Mouse (Mus musculus): Measurements from ENCODE around the gene Lgals2.

- TF ChIP-seq POLR2A (IDR thresholded peaks at IDR 0.05; ENCODE audit: control insufficient read depth, extremely low read depth, insufficient read depth, low read length, poor library complexity) (no peak), CTCF (IDR thresholded peaks at IDR 0.05; ENCODE audit: borderline replicate concordance, control insufficient read depth, extremely low read depth, insufficient read depth, low read length, poor library complexity) (no peak)
These were observed 20.2 kb upstream of the Lgals2 start for GRCm38 (mm10) chr15:78875537-78875936.

Measured in thymus, adult 2 months (tissue).